Mouse (Mus musculus) heart, adult 8-10 months (tissue): ENCODE results near the gene Rcor1. TPM values are rescaled to one million over a fixed set of nuclear protein-coding genes. Genes with fewer than 3 reads are reported as not detected.

Source experiments
- DNase-seq: peaks from one replicate; pipeline ENCODE4 v3.0.0; 2022; ENCODE audit warnings: low spot score
- total RNA-seq, 4 experiments: library from RNA; stranded (reverse); gene quantifications; 2 replicates each; pipeline ENCODE4 v1.2.4; 2022

Gene Rcor1
- total RNA-seq, 4 experiments from 2014 or later = 11.9 to 14.3 (median 13.4) TPM

DNA sequence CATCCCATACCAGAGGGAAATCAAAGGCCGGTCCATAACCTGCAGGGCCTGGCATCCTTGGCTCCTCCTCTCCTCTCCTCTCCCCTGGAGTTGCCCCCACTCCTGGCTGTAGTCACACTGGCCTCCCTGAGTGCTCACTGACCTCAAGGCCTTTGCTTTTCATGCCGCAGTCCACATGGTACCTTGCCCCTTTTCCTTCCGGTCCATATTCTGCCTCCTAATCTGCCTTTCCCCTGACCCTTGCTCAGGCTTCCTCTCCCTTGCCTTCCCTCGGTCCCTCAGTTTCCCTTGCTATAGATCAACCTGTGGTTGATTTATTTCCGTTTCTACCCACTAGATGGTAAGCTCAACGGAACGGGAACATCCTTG, 122.8 kb downstream of the Rcor1 start:
- no peak for DNase-seq

DNA sequence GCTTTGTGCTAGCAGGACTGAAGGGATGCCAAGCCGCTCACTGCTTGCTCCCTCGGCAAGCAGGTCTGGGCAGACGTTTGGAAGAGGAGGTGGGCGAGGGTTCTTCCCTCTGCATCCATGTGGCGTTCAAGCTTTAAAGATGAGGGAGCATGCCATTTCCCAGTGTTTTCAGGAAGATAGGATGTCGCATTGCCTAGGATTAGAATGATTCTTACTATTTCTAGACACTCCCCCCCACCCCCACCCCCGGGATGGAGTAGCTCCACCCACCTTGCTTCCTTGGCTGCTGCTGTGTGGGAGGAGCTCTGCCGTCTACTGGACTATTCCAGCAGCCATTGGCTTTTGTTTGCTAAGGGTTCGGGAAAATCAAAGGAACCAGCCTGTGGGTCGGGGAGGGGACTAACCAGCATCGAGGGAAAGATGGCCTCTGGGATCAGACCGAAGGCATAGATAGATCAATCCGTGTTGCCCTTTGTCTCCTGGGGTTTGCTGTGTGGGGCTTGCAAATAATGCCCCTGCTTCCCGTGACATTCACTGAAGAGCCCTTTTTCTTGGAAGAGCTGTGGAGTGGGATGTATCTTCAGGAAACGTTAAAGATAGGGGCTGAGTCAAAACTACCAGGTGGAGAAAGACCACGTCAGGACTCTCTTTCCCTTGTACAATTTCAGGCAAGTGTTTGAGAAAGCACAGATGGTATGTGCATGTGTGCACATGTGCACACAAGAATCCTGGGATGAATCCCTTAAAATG, 123.3 kb downstream of the Rcor1 start:
- DNase-seq = no peak

- peak; percentile 89 for DNase-seq
Observed at GRCm38 (mm10) chr12:111164310-111164751, 125.2 kb downstream of the Rcor1 start.

DNA sequence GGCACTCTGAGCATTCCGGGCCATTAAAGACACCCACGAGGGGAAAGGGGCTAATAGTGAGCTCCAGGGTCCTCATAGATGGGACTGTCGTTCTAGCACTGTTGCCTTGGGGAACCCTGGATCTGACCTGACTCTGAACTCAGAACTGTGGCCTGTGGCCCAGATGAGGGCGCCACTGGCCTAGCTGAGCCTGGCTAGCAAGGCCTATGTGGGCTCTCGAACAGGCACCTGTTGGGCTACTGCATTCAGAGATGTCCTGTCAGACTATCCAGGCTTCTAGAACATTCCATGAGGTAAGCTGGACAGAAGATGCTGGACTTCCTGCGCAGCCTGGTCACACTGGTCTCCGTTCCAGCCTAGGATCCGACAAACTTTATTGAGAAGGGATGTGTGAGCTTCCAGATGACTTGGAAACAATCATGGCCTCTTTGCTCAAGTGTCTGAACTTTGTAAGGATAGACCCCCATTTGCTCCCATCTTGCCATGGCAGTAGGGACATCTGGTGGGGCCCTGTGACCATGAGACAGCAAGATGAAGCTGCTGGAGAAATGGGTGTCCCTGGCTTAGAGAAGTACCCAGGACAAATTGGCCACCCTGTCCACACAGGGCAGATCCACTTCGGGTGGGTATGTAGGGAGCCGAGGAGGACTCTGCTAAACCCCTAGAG, 126.1 kb downstream of the Rcor1 start:
- peak; percentile 10 for DNase-seq

Other genes starting within 250 kb of the Rcor1 start
- gene Mok, start 198.4 kb upstream of the Rcor1 start, total RNA-seq = under 1 TPM; 0.50 to 0.80 (median 0.70) TPM
- 10 to 100 TPM; 10.5 to 12.1 (median 11.1) TPM for gene Zfp839, start 189.1 kb upstream of the Rcor1 start, total RNA-seq
- gene Cinp, start 150.2 kb upstream of the Rcor1 start, total RNA-seq = 10 to 100 TPM; 21.7 to 28.5 (median 27.8) TPM
- 1 to 10 TPM; 4.9 to 5.8 (median 5.3) TPM for gene Tecpr2, start 150.1 kb upstream of the Rcor1 start, total RNA-seq
- gene Ankrd9, start 60.3 kb upstream of the Rcor1 start, total RNA-seq = 10 to 100 TPM; 61.3 to 73.8 (median 68.6) TPM
- 10 to 100 TPM; 12.5 to 19.0 (median 15.3) TPM for gene Traf3, start 127.0 kb downstream of the Rcor1 start, total RNA-seq
- not detected for gene 4930595D18Rik, start 145.1 kb downstream of the Rcor1 start, total RNA-seq
- under 1 TPM in 1 of 4 experiments, not detected in 3; 0.41 TPM for gene Amn, start 231.7 kb downstream of the Rcor1 start, total RNA-seq